Mouse (Mus musculus): ENCODE measurements around the gene Ubn2. TPM values are rescaled to one million over a fixed set of nuclear protein-coding genes. Genes with fewer than 3 reads are reported as not detected.
A peak's percentile ranks its signal among the peaks of the same experiment; 100 is the strongest.
"Not testable (repeated sequence)": the region's sequence is repeated elsewhere in the genome, so short reads cannot be mapped to it uniquely, and the experiment has no call there.

The Ubn2 gene
- 20.0 TPM in 2 replicates for polyA plus RNA-seq (2014; fragmentation: Nextera tagmentation; extraction: Ambion mirVana)

GRCm38 (mm10) chr6:38433261-38434033, at the start of gene Ubn2:
Gene Ubn2, plus strand, starts transcription at chr6:38433950.
- H3K4me2 ChIP-seq (ENCODE audit: low read depth): peak within 1 kb of the TSS; percentile 80
- DNase-seq (ENCODE audit: low spot score) (peak; percentile 98), ATAC-seq (ENCODE audit: insufficient read depth, low FRiP score, low TSS enrichment) (peak; percentile 97)
- H3K27me3 ChIP-seq (ENCODE audit: control insufficient read depth, insufficient read depth, low read length): no peaks in the 10 kb centered on the region
- WGBS: under 1% methylated on average over 64 of the region's 64 CpGs
- H3K4me1 ChIP-seq (ENCODE audit: control insufficient read depth, insufficient read depth, low read length): peaks cover 3% of the 10 kb centered on the region
- peak within 1 kb of the TSS; percentile 91 for H3K9ac ChIP-seq (ENCODE audit: low read length)
- H3K9me3 ChIP-seq (ENCODE audit: control insufficient read depth, low read length): no peaks in the 10 kb centered on the region
- no peaks in the 10 kb centered on the region for H3K36me3 ChIP-seq (ENCODE audit: control insufficient read depth, insufficient read depth, low read length)
- peak within 1 kb of the TSS; percentile 99 for H3K4me3 ChIP-seq (ENCODE audit: low read depth, low read length)
- peak within 1 kb of the TSS; percentile 96 for H3K27ac ChIP-seq (ENCODE audit: low read depth, low read length)

GRCm38 (mm10) chr6:38389671-38390070, 44.1 kb upstream of the Ubn2 start:
- Histone ChIP-seq H3K4me3 (ENCODE audit: low read depth, low read length) (no peak overlapping the region), H3K9ac (ENCODE audit: low read length) (no peak overlapping the region), H3K27me3 (ENCODE audit: control insufficient read depth, insufficient read depth, low read length) (no peaks in the 10 kb centered on the region), H3K4me2 (ENCODE audit: low read depth) (no peak overlapping the region), H3K36me3 (ENCODE audit: control insufficient read depth, insufficient read depth, low read length) (peaks cover 4% of the 10 kb centered on the region), H3K9me3 (ENCODE audit: control insufficient read depth, low read length) (no peaks in the 10 kb centered on the region), H3K4me1 (ENCODE audit: control insufficient read depth, insufficient read depth, low read length) (no peaks in the 10 kb centered on the region), H3K27ac (ENCODE audit: low read depth, low read length) (no peak overlapping the region)
- 81% methylated on average over 3 of the region's 3 CpGs for WGBS
- no peak for ATAC-seq (ENCODE audit: insufficient read depth, low FRiP score, low TSS enrichment)
- no peak for DNase-seq (ENCODE audit: low spot score)

- H3K4me1 ChIP-seq (ENCODE audit: control insufficient read depth, insufficient read depth, low read length); H3K4me3 ChIP-seq (ENCODE audit: low read depth, low read length); H3K27me3 ChIP-seq (ENCODE audit: control insufficient read depth, insufficient read depth, low read length); H3K9ac ChIP-seq (ENCODE audit: low read length); DNase-seq (ENCODE audit: low spot score); H3K27ac ChIP-seq (ENCODE audit: low read depth, low read length); H3K9me3 ChIP-seq (ENCODE audit: control insufficient read depth, low read length); H3K36me3 ChIP-seq (ENCODE audit: control insufficient read depth, insufficient read depth, low read length); ATAC-seq (ENCODE audit: insufficient read depth, low FRiP score, low TSS enrichment): not testable (repeated sequence)
- WGBS: 85% methylated on average over 5 of the region's 5 CpGs
- peak overlapping the region; percentile 80 for H3K4me2 ChIP-seq (ENCODE audit: low read depth)
Measured at GRCm38 (mm10) chr6:38432457-38432856, 1.3 kb upstream of the Ubn2 start.

- ATAC-seq (ENCODE audit: insufficient read depth, low FRiP score, low TSS enrichment): peak; percentile 78
Measured at GRCm38 (mm10) chr6:38434055-38435023, 589 bp downstream of the Ubn2 start.

GRCm38 (mm10) chr6:38443842-38444241, 10.1 kb downstream of the Ubn2 start:
- 94% methylated on average over 3 of the region's 3 CpGs for WGBS
- Histone ChIP-seq H3K9me3 (ENCODE audit: control insufficient read depth, low read length) (no peaks in the 10 kb centered on the region), H3K4me2 (ENCODE audit: low read depth) (no peak overlapping the region), H3K27me3 (ENCODE audit: control insufficient read depth, insufficient read depth, low read length) (no peaks in the 10 kb centered on the region), H3K36me3 (ENCODE audit: control insufficient read depth, insufficient read depth, low read length) (no peaks in the 10 kb centered on the region; the same call in 1 of the 2 replicates), H3K9ac (ENCODE audit: low read length) (no peak overlapping the region), H3K4me3 (ENCODE audit: low read depth, low read length) (no peak overlapping the region), H3K27ac (ENCODE audit: low read depth, low read length) (no peak overlapping the region), H3K4me1 (ENCODE audit: control insufficient read depth, insufficient read depth, low read length) (no peaks in the 10 kb centered on the region)
- DNase-seq (ENCODE audit: low spot score) (no peak), ATAC-seq (ENCODE audit: insufficient read depth, low FRiP score, low TSS enrichment) (no peak)

More at GRCm38 (mm10) chr6:38434055-38435023, 589 bp downstream of the Ubn2 start:
- DNase-seq (ENCODE audit: low spot score): peak; percentile 63
- Histone ChIP-seq H3K9ac (ENCODE audit: low read length) (peak overlapping the region; percentile 91), H3K27me3 (ENCODE audit: control insufficient read depth, insufficient read depth, low read length) (no peaks in the 10 kb centered on the region), H3K9me3 (ENCODE audit: control insufficient read depth, low read length) (no peaks in the 10 kb centered on the region), H3K4me2 (ENCODE audit: low read depth) (peak overlapping the region; percentile 80), H3K36me3 (ENCODE audit: control insufficient read depth, insufficient read depth, low read length) (no peaks in the 10 kb centered on the region), H3K4me1 (ENCODE audit: control insufficient read depth, insufficient read depth, low read length) (peaks cover 3% of the 10 kb centered on the region), H3K4me3 (ENCODE audit: low read depth, low read length) (peak overlapping the region; percentile 99), H3K27ac (ENCODE audit: low read depth, low read length) (peak overlapping the region; percentile 96)
- under 1% methylated on average over 93 of the region's 118 CpGs for WGBS

- DNase-seq (ENCODE audit: low spot score): no peak
- Histone ChIP-seq H3K9me3 (ENCODE audit: control insufficient read depth, low read length) (no peaks in the 10 kb centered on the region), H3K4me3 (ENCODE audit: low read depth, low read length) (no peak overlapping the region), H3K27me3 (ENCODE audit: control insufficient read depth, insufficient read depth, low read length) (no peaks in the 10 kb centered on the region), H3K27ac (ENCODE audit: low read depth, low read length) (no peak overlapping the region), H3K36me3 (ENCODE audit: control insufficient read depth, insufficient read depth, low read length) (no peaks in the 10 kb centered on the region; the same call in 1 of the 2 replicates), H3K4me2 (ENCODE audit: low read depth) (no peak overlapping the region), H3K9ac (ENCODE audit: low read length) (no peak overlapping the region), H3K4me1 (ENCODE audit: control insufficient read depth, insufficient read depth, low read length) (no peaks in the 10 kb centered on the region)
- 87% methylated on average over 2 of the region's 2 CpGs for WGBS
- ATAC-seq (ENCODE audit: insufficient read depth, low FRiP score, low TSS enrichment): no peak
Measured at GRCm38 (mm10) chr6:38448295-38448694, 14.5 kb downstream of the Ubn2 start.

GRCm38 (mm10) chr6:38453049-38453448, 19.3 kb downstream of the Ubn2 start:
- Histone ChIP-seq H3K4me1 (ENCODE audit: control insufficient read depth, insufficient read depth, low read length) (no peaks in the 10 kb centered on the region), H3K4me2 (ENCODE audit: low read depth) (no peak overlapping the region), H3K9ac (ENCODE audit: low read length) (no peak overlapping the region), H3K36me3 (ENCODE audit: control insufficient read depth, insufficient read depth, low read length) (no peaks in the 10 kb centered on the region), H3K27ac (ENCODE audit: low read depth, low read length) (no peak overlapping the region), H3K4me3 (ENCODE audit: low read depth, low read length) (no peak overlapping the region), H3K9me3 (ENCODE audit: control insufficient read depth, low read length) (no peaks in the 10 kb centered on the region), H3K27me3 (ENCODE audit: control insufficient read depth, insufficient read depth, low read length) (no peaks in the 10 kb centered on the region)
- WGBS: 95% methylated on average over 4 of the region's 4 CpGs
- no peak for ATAC-seq (ENCODE audit: insufficient read depth, low FRiP score, low TSS enrichment)
- no peak for DNase-seq (ENCODE audit: low spot score)

GRCm38 (mm10) chr6:38456425-38456824, 22.7 kb downstream of the Ubn2 start:
- H3K9me3 ChIP-seq (ENCODE audit: control insufficient read depth, low read length); H3K27ac ChIP-seq (ENCODE audit: low read depth, low read length); ATAC-seq (ENCODE audit: insufficient read depth, low FRiP score, low TSS enrichment); H3K9ac ChIP-seq (ENCODE audit: low read length); H3K4me2 ChIP-seq (ENCODE audit: low read depth); H3K36me3 ChIP-seq (ENCODE audit: control insufficient read depth, insufficient read depth, low read length); H3K4me3 ChIP-seq (ENCODE audit: low read depth, low read length); DNase-seq (ENCODE audit: low spot score); H3K4me1 ChIP-seq (ENCODE audit: control insufficient read depth, insufficient read depth, low read length); H3K27me3 ChIP-seq (ENCODE audit: control insufficient read depth, insufficient read depth, low read length): not testable (repeated sequence)
